Mouse (Mus musculus) liver, embryonic 16.5 days (tissue): Measurements from ENCODE around the gene Ispd. TPM values are rescaled to one million over a fixed set of nuclear protein-coding genes. Genes with fewer than 3 reads are reported as not detected.

Experiments
- ATAC-seq: fragments of 200-750 bp; cut with Nextera tagmentation; 2 replicates; pipeline ENCODE4 v1.8.0; 2017; ENCODE audit warnings: low read depth, mild to moderate bottlenecking, moderate number of reproducible peaks, moderate library complexity
- H3K27ac ChIP-seq: fragments of 300-500 bp; sonication (generic); 2 replicates; pipeline ENCODE4 v1.5.1; 2014; ENCODE audit warnings: mild to moderate bottlenecking, low read length
- H3K27me3 ChIP-seq: fragments of 300-500 bp; sonication (generic); 2 replicates; pipeline ENCODE4 v1.6.1; 2014; ENCODE audit warnings: low read depth, low read length, mixed read lengths; ENCODE audit not compliant: control insufficient read depth, insufficient read depth
- H3K36me3 ChIP-seq: fragments of 300-500 bp; sonication (generic); 2 replicates; pipeline ENCODE4 v1.6.1; 2014; ENCODE audit warnings: mild to moderate bottlenecking; ENCODE audit not compliant: control insufficient read depth, insufficient read depth
- H3K4me1 ChIP-seq: fragments of 300-500 bp; sonication (generic); 2 replicates; pipeline ENCODE4 v1.6.1; 2014; ENCODE audit warnings: low read depth, low read length, mixed read lengths; ENCODE audit not compliant: control insufficient read depth
- H3K4me2 ChIP-seq: fragments of 300-500 bp; sonication (generic); 2 replicates; pipeline ENCODE4 v1.6.1; 2014; ENCODE audit warnings: low read depth, low read length, mixed read lengths
- H3K4me3 ChIP-seq: fragments of 300-500 bp; sonication (generic); 2 replicates; pipeline ENCODE4 v1.5.1; 2014; ENCODE audit warnings: low read depth, mild to moderate bottlenecking, low read length
- H3K9ac ChIP-seq: fragments of 300-500 bp; sonication (generic); 2 replicates; pipeline ENCODE4 v1.6.1; 2014; ENCODE audit warnings: low read depth, low read length
- H3K9me3 ChIP-seq: fragments of 300-500 bp; sonication (generic); replicated peaks from 2 replicates; pipeline ENCODE4 v1.6.1; 2016; ENCODE audit warnings: low read length; ENCODE audit not compliant: control insufficient read depth
- WGBS: fragments of 180-500 bp; shearing (Covaris S2); extraction: QIAGEN DNeasy Blood & Tissue Kit; methylation state at CpG from one replicate; pipeline ENCODE4 v1.1.7; 2014; ENCODE audit not compliant: insufficient replicate concordance; 5-methylcytosine and 5-hydroxymethylcytosine counted together
- polyA plus RNA-seq: library from polyadenylated mRNA; unstranded; fragments of >200 nt; fragmentation: Nextera tagmentation; extraction: Ambion mirVana; gene quantifications from 2 replicates; pipeline ENCODE4 v1.2.1, GENCODE M21; 2015

Ispd gene
- polyA plus RNA-seq, 1 experiment from 2014 or later: 1.8 TPM

GRCm38 (mm10) chr12:36439396-36439795 lies 58.1 kb downstream of the Ispd start:
- Histone ChIP-seq H3K9me3 (no peaks in the 10 kb centered on the region), H3K27me3 (no peaks in the 10 kb centered on the region), H3K4me1 (no peaks in the 10 kb centered on the region), H3K4me2 (no peak overlapping the region), H3K36me3 (no peaks in the 10 kb centered on the region), H3K27ac (no peak overlapping the region), H3K4me3 (no peak overlapping the region), H3K9ac (no peak overlapping the region)
- 51% methylated on average over 8 of the region's 8 CpGs for whole genome bisulfite sequencing
- ATAC-seq: no peak

DNA sequence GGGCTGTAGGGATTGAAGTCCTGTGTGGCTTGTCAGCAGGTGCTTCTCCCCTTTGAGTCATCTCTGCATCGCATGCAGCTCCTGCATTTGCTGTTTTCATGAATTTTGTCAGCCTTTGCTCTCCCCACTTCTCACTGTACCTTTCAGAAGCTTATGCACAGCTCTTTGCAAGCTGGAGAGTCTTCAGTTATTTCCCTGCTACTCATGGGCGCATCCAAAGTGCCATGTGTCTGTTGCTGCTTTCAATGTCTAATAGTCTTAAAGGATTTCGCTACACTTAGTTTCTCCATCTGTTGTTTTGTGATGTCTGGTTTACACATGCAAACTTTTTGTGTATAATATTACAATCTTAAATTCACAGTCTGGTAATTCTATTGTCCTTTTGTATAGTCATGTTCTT lies 74.8 kb downstream of the Ispd start:
- Histone ChIP-seq H3K27ac (no peak overlapping the region), H3K4me3 (no peak overlapping the region), H3K9me3 (no peaks in the 10 kb centered on the region), H3K9ac (no peak overlapping the region), H3K4me2 (no peak overlapping the region), H3K4me1 (no peaks in the 10 kb centered on the region), H3K27me3 (no peaks in the 10 kb centered on the region), H3K36me3 (no peaks in the 10 kb centered on the region)
- WGBS: 76% methylated on average over 3 of the region's 3 CpGs
- ATAC-seq: no peak

DNA sequence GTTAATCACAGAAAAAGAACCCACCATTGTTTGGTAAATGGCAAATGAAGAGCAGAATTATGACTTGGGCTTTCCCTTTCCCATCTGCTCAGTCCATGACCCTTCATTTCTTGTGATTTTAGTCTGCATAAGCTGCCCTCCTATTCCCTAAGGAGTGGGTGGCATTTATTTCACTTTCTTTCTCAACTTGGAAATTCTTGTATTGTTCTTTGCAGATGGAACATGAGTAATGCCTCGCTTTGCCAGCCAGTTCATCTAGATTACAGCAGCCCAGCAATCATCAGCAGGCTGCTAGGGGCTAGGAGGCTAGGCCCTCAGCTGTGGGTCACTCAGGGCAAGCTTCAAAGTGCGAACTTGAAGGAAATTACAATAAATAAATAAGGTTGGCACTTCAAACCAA lies 76.5 kb downstream of the Ispd start:
- no peaks in the 10 kb centered on the region for H3K27me3 ChIP-seq
- H3K27ac ChIP-seq: no peak overlapping the region
- H3K4me3 ChIP-seq: no peak overlapping the region
- H3K4me1 ChIP-seq: no peaks in the 10 kb centered on the region
- H3K9ac ChIP-seq: no peak overlapping the region
- H3K9me3 ChIP-seq: no peaks in the 10 kb centered on the region
- H3K36me3 ChIP-seq: no peaks in the 10 kb centered on the region
- WGBS: 58% methylated on average over 2 of the region's 2 CpGs
- no peak overlapping the region for H3K4me2 ChIP-seq
- no peak for ATAC-seq

DNA sequence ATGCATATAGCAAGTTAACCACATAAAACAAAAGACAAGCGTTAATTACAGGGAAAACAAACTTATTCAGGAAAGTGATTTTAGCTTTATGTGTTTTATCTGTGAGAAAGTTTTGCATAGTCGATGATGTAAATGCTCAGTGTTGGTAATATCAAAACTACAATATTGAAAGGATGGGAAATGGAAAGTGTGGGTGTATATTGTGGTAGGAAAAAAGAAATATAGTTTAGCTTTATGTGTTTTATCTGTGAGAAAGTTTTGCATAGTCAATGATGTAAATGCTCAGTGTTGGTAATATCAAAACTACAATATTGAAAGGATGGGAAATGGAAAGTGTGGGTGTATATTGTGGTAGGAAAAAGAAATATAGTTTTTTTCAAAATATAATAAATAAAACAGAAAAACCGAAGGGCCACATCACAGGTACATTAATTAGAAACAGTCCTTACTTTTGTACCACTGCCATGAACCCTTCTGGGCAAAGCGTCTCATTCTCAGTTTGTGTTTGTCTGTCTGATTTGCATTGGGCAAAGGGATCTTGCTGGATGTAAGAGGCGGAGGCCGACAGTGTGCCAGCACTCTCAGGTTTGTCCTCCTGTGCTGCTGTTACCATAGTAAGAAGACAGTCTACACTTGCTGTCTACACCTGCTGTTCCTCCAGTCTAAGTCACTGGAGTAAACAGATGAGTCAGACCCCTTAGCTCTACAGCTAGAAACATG lies 87.2 kb downstream of the Ispd start:
- WGBS: 68% methylated on average over 6 of the region's 6 CpGs
- Histone ChIP-seq H3K9me3 (no peaks in the 10 kb centered on the region), H3K4me3 (no peak overlapping the region), H3K9ac (no peak overlapping the region), H3K4me1 (no peaks in the 10 kb centered on the region), H3K27ac (no peak overlapping the region), H3K4me2 (no peak overlapping the region), H3K27me3 (no peaks in the 10 kb centered on the region), H3K36me3 (no peaks in the 10 kb centered on the region)
- no peak for ATAC-seq

- no peak for ATAC-seq
- WGBS: 66% methylated on average over 4 of the region's 4 CpGs
- no peak overlapping the region for H3K9ac ChIP-seq
- no peak overlapping the region for H3K27ac ChIP-seq
- H3K4me3 ChIP-seq: no peak overlapping the region
- H3K9me3 ChIP-seq: no peaks in the 10 kb centered on the region
- no peaks in the 10 kb centered on the region for H3K27me3 ChIP-seq
- H3K4me2 ChIP-seq: no peak overlapping the region
- H3K4me1 ChIP-seq: no peaks in the 10 kb centered on the region
- H3K36me3 ChIP-seq: no peaks in the 10 kb centered on the region
These were observed 90.2 kb downstream of the Ispd start for GRCm38 (mm10) chr12:36471411-36471810.

- H3K36me3 ChIP-seq: no peaks in the 10 kb centered on the region
- H3K4me2 ChIP-seq: no peak overlapping the region
- H3K4me3 ChIP-seq: no peak overlapping the region
- H3K27ac ChIP-seq: no peak overlapping the region
- no peak overlapping the region for H3K9ac ChIP-seq
- H3K9me3 ChIP-seq: no peaks in the 10 kb centered on the region
- H3K27me3 ChIP-seq: no peaks in the 10 kb centered on the region
- no peak for ATAC-seq
- H3K4me1 ChIP-seq: no peaks in the 10 kb centered on the region
- 53% methylated on average over 3 of the region's 3 CpGs for WGBS
These were observed 92.9 kb downstream of the Ispd start for GRCm38 (mm10) chr12:36474171-36474570.

DNA sequence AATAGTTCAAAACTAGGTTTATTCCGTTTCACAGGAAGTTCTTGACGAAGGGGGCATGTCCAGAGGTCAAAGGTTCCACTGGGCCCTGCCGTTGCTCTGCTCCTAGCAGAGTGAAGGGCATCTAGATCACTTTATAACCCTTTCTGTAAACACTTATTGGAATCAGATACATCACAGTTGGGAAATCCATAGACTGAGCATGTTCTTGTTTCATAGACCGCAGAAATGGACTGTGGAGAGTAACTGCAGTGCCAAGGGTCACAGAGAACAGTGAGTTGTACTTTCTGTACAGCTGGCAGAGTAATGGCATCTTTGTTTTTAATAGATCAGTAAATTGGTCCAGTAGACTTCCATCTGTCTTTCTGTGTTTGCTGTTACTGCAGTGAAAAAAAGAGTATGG lies 94.0 kb downstream of the Ispd start:
- 57% methylated on average over 4 of the region's 4 CpGs for WGBS
- Histone ChIP-seq H3K27me3 (no peaks in the 10 kb centered on the region), H3K4me3 (no peak overlapping the region), H3K9me3 (no peaks in the 10 kb centered on the region), H3K27ac (no peak overlapping the region), H3K4me1 (no peaks in the 10 kb centered on the region), H3K36me3 (no peaks in the 10 kb centered on the region), H3K9ac (no peak overlapping the region), H3K4me2 (no peak overlapping the region)
- ATAC-seq: no peak

DNA sequence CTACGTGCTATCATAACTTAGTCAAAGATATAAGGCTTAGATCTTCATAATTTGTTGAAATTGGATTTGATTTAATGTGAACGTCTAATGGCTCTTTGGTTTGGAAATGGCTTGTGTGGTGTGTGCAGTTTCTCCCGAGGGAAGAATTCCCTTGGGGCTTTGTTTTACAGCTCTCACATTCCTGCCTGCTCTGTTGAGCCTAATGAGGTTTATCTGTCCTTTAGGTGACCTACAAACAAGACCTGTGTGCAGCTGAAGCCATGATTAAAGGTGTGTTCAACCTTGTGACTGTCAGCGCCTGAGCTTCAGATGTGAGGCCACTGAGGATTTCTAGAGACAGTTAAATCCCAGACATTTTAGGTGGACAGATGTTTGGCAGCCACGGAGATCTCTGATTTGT lies 95.2 kb downstream of the Ispd start:
- Histone ChIP-seq H3K4me2 (no peak overlapping the region), H3K9me3 (no peaks in the 10 kb centered on the region), H3K9ac (no peak overlapping the region), H3K4me3 (no peak overlapping the region), H3K27me3 (no peaks in the 10 kb centered on the region), H3K27ac (no peak overlapping the region), H3K36me3 (no peaks in the 10 kb centered on the region), H3K4me1 (no peaks in the 10 kb centered on the region)
- WGBS: 58% methylated on average over 5 of the region's 5 CpGs
- ATAC-seq: no peak

DNA sequence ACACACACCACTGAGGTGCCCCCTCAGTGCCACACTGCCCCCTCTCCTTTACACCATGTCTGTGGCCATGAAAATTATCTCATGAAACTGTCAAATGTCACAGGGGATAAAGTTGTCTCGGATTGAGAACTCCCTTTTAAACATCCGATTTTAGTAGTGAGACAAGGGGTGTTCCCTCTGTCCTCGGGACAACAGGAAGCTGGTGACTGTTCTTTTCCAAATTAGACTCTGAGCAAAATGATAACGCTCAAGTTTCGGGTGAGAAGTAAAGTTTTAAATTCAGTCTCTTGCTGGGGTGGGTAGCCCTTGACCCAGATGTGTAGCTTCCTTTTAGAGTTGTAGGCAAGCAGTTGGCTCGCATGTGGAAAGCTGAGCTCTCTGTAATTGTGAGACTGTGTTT lies 96.3 kb downstream of the Ispd start:
- no peak overlapping the region for H3K4me3 ChIP-seq
- H3K36me3 ChIP-seq: no peaks in the 10 kb centered on the region
- H3K9me3 ChIP-seq: no peaks in the 10 kb centered on the region
- no peak for ATAC-seq
- WGBS: 35% methylated on average over 6 of the region's 6 CpGs
- H3K4me2 ChIP-seq: no peak overlapping the region
- H3K27ac ChIP-seq: no peak overlapping the region
- no peaks in the 10 kb centered on the region for H3K4me1 ChIP-seq
- no peaks in the 10 kb centered on the region for H3K27me3 ChIP-seq
- H3K9ac ChIP-seq: no peak overlapping the region
